Mouse (Mus musculus) heart, embryonic 16.5 days (tissue): ENCODE data around the gene Serpina1f. TPM values are rescaled to one million over a fixed set of nuclear protein-coding genes. Genes with fewer than 3 reads are reported as not detected.
"Not testable (repeated sequence)": the region's sequence is repeated elsewhere in the genome, so short reads cannot be mapped to it uniquely, and the experiment has no call there.

Experiments used
- ATAC-seq: fragments of 200-750 bp; cut with Nextera tagmentation; replicated peaks from 2 replicates; pipeline ENCODE4 v1.8.0; 2017; ENCODE audit warnings: moderate number of reproducible peaks; ENCODE audit not compliant: insufficient read depth, low FRiP score; ENCODE audit errors: extremely low read depth
- H3K27ac ChIP-seq: fragments of 300-500 bp; sonication (generic); 2 replicates; pipeline ENCODE4 v1.5.1; 2014; ENCODE audit warnings: mild to moderate bottlenecking, low read length, control low read depth, moderate library complexity
- H3K27me3 ChIP-seq: fragments of 300-500 bp; sonication (generic); 2 replicates; pipeline ENCODE4 v1.6.1; 2014; ENCODE audit warnings: low read length, mixed read lengths; ENCODE audit not compliant: control insufficient read depth, insufficient read depth
- H3K36me3 ChIP-seq: fragments of 300-500 bp; sonication (generic); 2 replicates; pipeline ENCODE4 v1.6.1; 2014; ENCODE audit not compliant: control insufficient read depth, insufficient read depth
- H3K4me1 ChIP-seq: fragments of 300-500 bp; sonication (generic); 2 replicates; pipeline ENCODE4 v1.6.1; 2014; ENCODE audit warnings: low read length, mixed read lengths; ENCODE audit not compliant: control insufficient read depth, insufficient read depth
- H3K4me2 ChIP-seq: fragments of 300-500 bp; sonication (generic); 2 replicates; pipeline ENCODE4 v1.6.1; 2014; ENCODE audit warnings: low read depth, mild to moderate bottlenecking, control low read depth, low read length
- H3K4me3 ChIP-seq: fragments of 300-500 bp; sonication (generic); 2 replicates; pipeline ENCODE4 v1.5.1; 2014; ENCODE audit warnings: mild to moderate bottlenecking, control low read depth, low read length
- H3K9ac ChIP-seq: fragments of 300-500 bp; sonication (generic); 2 replicates; pipeline ENCODE4 v1.6.1; 2014; ENCODE audit warnings: low read length, control low read depth
- H3K9me3 ChIP-seq: fragments of 300-500 bp; sonication (generic); replicated peaks from 2 replicates; pipeline ENCODE4 v1.6.1; 2016; ENCODE audit warnings: low read length; ENCODE audit not compliant: control insufficient read depth
- WGBS: fragments of 180-500 bp; shearing (Covaris S2); extraction: QIAGEN DNeasy Blood & Tissue Kit; methylation state at CpG from one replicate; pipeline ENCODE4 v1.1.7; 2014; 5-methylcytosine and 5-hydroxymethylcytosine counted together
- polyA plus RNA-seq: library from polyadenylated mRNA; unstranded; fragments of >200 nt; fragmentation: Nextera tagmentation; extraction: Ambion mirVana; gene quantifications from 2 replicates; pipeline ENCODE4 v1.2.1, GENCODE M21; 2015

Serpina1f gene
- polyA plus RNA-seq, 1 experiment from 2014 or later = not detected

DNA sequence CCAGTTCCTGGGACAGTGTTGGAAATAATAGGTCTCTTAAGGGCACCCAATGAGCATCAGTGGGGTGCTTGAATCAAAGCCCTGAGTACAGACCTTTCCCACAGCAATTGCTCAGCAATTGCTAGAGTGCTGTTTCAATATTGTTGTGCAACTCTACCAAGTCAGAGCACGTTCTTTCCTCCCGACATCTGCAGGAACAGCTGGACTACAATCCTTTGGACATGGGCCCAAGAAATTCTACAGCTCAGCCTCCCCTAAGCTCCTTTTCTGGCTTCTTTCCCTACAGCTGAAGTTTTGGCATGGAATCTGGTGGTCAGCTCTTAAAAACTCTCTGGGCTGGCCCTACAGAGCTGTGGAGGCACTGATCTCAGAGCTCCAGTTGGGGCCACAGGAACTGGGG, 22.1 kb downstream of the Serpina1f start:
- H3K36me3 ChIP-seq = no peaks in the 10 kb centered on the region
- ATAC-seq = no peak
- H3K4me1 ChIP-seq = peaks cover 6% of the 10 kb centered on the region; the same call in 1 of the 2 replicates
- no peaks in the 10 kb centered on the region; the same call in 1 of the 2 replicates for H3K27me3 ChIP-seq
- H3K27ac ChIP-seq = no peak overlapping the region
- H3K4me2 ChIP-seq = no peak overlapping the region
- no peak overlapping the region for H3K4me3 ChIP-seq
- no peaks in the 10 kb centered on the region for H3K9me3 ChIP-seq
- H3K9ac ChIP-seq = no peak overlapping the region
- 65% methylated on average over 2 of the region's 2 CpGs for whole genome bisulfite sequencing

DNA sequence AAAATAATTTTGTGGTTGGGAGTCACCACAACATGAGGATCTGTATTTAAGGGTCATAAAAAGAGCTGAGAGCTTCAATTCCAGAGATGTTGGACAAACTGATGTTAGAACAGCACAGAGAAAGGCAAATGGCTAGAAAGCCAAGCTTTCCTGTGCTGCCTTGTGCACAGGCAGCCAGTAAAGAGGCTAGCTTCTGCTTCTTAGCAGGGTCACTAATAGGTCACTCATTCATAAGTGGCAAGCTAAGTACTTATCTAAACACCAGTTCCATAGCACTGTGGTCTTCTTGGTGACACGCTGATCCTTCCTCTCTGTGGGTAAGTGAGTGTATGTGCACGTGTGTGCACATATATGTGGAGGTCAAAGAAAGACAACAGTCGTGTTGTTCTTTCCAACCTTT, 23.8 kb downstream of the Serpina1f start:
- Histone ChIP-seq H3K27ac (no peak overlapping the region), H3K4me1 (peaks cover 5% of the 10 kb centered on the region; the same call in 1 of the 2 replicates), H3K9me3 (no peaks in the 10 kb centered on the region), H3K9ac (no peak overlapping the region), H3K4me3 (no peak overlapping the region), H3K4me2 (no peak overlapping the region), H3K36me3 (no peaks in the 10 kb centered on the region), H3K27me3 (no peaks in the 10 kb centered on the region)
- 53% methylated on average over 3 of the region's 3 CpGs for WGBS
- no peak for ATAC-seq

DNA sequence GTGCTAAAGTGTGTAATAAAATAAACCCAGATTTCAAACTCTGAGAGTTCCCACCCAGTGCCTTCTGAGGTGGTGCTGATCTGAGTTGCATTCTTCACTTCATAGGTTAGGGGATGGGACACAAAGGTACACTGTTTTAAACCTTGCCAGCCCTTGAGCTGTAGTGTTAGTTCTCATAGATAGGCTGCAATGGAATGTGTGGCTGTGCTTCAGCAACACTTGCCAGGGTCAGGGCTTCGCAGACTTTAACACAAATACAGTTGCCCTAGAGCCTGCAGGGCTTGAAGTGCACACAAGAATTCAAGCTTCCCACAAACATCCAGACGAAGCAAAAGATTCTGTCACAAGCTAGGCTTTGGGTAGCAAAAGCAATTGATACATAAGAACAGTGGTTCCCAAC, 24.4 kb downstream of the Serpina1f start:
- Histone ChIP-seq H3K4me2 (no peak overlapping the region), H3K9ac (no peak overlapping the region), H3K27me3 (no peaks in the 10 kb centered on the region), H3K27ac (no peak overlapping the region), H3K9me3 (no peaks in the 10 kb centered on the region), H3K4me1 (no peaks in the 10 kb centered on the region; the same call in 1 of the 2 replicates), H3K4me3 (no peak overlapping the region), H3K36me3 (no peaks in the 10 kb centered on the region)
- WGBS = 35% methylated on average over 2 of the region's 2 CpGs
- ATAC-seq = no peak

DNA sequence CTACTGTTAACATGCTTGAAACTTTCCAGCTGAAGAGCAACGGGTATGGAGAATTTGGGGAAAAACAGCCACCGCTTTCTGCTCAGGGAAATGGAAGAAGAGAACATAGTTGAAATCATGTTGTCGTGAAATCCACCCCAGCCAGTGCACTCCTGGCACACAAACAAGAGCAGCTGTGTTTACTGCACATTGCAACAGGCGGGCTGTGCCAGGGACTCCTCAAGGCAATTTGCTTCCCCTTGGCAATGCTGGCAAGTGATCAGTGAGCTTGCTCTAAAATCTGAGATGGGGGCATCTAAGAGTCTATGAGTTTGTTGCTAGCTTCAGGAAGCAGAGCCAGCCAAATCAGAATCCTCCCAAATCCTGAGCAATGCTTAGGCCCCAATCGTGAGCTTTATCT, 25.0 kb downstream of the Serpina1f start:
- no peak overlapping the region for H3K9ac ChIP-seq
- H3K4me1 ChIP-seq = no peaks in the 10 kb centered on the region
- no peaks in the 10 kb centered on the region for H3K27me3 ChIP-seq
- H3K27ac ChIP-seq = no peak overlapping the region
- WGBS = 71% methylated on average over 5 of the region's 5 CpGs
- no peaks in the 10 kb centered on the region for H3K9me3 ChIP-seq
- no peak overlapping the region for H3K4me3 ChIP-seq
- no peaks in the 10 kb centered on the region for H3K36me3 ChIP-seq
- ATAC-seq = no peak
- H3K4me2 ChIP-seq = no peak overlapping the region

DNA sequence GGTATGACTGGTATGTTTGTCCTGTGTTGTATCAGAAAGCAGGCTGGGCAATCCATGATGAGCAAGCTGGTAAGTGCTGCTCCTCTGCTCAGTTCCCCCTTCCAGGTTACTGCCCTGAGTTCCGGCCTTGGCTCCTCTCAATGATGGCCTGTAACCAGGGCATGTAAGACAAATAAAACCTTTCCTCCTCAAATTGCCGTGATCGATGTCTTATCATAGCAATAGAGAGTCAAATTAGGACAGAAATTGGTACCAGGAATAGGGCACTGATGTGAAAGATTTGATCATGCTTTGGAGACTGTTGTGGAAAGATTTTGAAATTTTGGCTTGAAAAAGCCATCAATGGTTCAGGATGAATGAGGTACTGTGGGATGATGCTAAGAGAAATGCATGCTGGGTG, 30.0 kb downstream of the Serpina1f start:
- Histone ChIP-seq H3K4me3 (no peak overlapping the region), H3K9me3 (no peaks in the 10 kb centered on the region), H3K4me2 (no peak overlapping the region), H3K36me3 (no peaks in the 10 kb centered on the region), H3K9ac (no peak overlapping the region), H3K4me1 (no peaks in the 10 kb centered on the region), H3K27me3 (no peaks in the 10 kb centered on the region), H3K27ac (no peak overlapping the region)
- WGBS = 81% methylated on average over 3 of the region's 3 CpGs
- ATAC-seq = no peak

DNA sequence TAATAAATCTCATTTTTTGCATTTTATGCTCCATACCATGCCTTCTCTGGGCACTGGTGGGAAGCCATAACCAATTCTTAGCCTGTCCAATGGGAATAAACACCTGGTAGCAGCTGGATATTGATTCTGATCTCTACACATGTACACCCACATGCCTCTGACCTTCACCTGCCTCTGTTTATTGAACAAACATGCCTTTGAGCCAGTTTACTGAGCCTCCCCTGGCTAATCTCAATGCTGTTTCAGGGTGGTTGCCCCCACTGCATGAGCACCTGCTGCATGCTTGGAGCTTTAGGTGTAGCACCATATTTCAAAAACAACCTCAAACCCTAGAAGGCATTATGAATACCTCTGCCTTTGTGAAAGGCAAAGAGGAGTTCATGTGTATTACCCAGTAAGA, 33.3 kb downstream of the Serpina1f start:
- not testable (repeated sequence) for H3K9me3 ChIP-seq, H3K36me3 ChIP-seq, H3K27me3 ChIP-seq, H3K4me2 ChIP-seq, H3K27ac ChIP-seq, H3K4me3 ChIP-seq, H3K9ac ChIP-seq, ATAC-seq, H3K4me1 ChIP-seq

DNA sequence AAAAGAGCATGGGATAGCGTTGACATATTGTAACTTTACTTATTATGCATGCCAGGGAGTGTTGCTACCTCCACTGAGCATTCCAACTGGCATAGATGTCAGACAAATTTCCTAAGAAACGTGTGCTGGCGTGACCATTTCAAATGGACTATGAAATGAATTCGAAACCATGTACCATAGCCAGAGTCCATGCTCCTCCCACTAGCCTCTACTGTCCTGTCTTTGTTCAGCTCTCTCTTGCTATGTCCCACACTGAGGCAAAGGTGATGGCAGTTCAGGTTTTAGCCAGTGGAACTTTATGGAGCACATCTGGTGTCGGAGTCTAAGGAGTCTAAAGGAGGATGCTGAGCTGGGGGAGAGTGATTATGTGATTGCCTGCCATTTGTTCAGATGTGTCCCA, 35.3 kb downstream of the Serpina1f start:
- Histone ChIP-seq H3K4me1 (no peaks in the 10 kb centered on the region), H3K9me3 (no peaks in the 10 kb centered on the region), H3K36me3 (no peaks in the 10 kb centered on the region), H3K4me2 (no peak overlapping the region), H3K27ac (no peak overlapping the region), H3K27me3 (no peaks in the 10 kb centered on the region), H3K9ac (no peak overlapping the region), H3K4me3 (no peak overlapping the region)
- 77% methylated on average over 5 of the region's 5 CpGs for WGBS
- ATAC-seq = no peak

DNA sequence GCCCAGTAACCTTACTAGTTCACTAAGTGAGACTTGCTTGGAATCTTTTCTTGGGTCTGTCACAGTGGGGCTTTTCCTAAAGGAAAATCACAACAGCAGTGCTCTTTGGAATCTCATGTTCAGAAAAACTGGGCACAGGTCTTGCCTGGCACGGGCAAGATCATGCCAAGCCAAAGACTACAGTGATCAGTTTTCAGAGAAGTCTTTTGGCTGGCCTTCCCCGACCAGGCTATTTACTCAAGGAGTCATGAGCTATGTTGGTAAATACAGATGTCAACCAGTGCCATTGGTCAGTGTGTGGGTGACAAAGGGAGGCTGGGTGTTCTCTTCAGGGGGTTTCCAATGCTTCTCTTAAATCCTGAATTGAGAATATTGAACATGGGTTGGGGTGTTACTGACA, 36.2 kb downstream of the Serpina1f start:
- Histone ChIP-seq H3K9ac (no peak overlapping the region), H3K4me1 (no peaks in the 10 kb centered on the region), H3K4me2 (no peak overlapping the region), H3K4me3 (no peak overlapping the region), H3K27me3 (no peaks in the 10 kb centered on the region), H3K36me3 (no peaks in the 10 kb centered on the region), H3K27ac (no peak overlapping the region), H3K9me3 (no peaks in the 10 kb centered on the region)
- no peak for ATAC-seq
- WGBS = 75% methylated on average over 2 of the region's 2 CpGs

DNA sequence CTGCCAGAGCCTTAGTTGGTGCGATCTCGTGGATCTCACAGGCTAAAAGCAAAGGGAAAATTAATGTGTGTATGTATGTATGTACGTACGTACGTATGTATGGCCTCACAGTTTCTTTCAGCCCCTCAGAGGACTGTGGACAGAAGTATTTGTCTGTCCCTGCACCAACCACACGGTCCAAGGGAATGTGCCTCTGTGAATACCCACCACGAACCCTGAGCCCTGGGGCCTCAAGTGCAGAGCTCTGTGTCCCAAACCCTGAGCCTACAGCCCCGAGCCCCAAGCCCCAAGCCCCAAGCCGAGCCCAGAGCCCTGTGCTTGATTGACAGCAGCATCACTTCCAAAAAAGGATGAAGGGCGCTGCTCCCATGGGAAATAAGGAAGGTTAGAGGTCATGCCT, 37.3 kb downstream of the Serpina1f start:
- WGBS = 73% methylated on average over 10 of the region's 10 CpGs
- no peaks in the 10 kb centered on the region for H3K9me3 ChIP-seq
- H3K36me3 ChIP-seq = no peaks in the 10 kb centered on the region
- no peak overlapping the region for H3K27ac ChIP-seq
- no peak overlapping the region for H3K4me3 ChIP-seq
- H3K4me2 ChIP-seq = no peak overlapping the region
- no peaks in the 10 kb centered on the region for H3K27me3 ChIP-seq
- ATAC-seq = no peak
- no peaks in the 10 kb centered on the region for H3K4me1 ChIP-seq
- H3K9ac ChIP-seq = no peak overlapping the region
